Mouse (Mus musculus) lung, postnatal 36 days (tissue): ENCODE results near the gene Ap2a2.
"Not testable (repeated sequence)": the region's sequence is repeated elsewhere in the genome, so short reads cannot be mapped to it uniquely, and the experiment has no call there.

Experiments used
- DNase-seq: peaks from one replicate; pipeline ENCODE4 v3.0.0; 2022; ENCODE audit warnings: mixed read lengths

The Ap2a2 gene

DNA sequence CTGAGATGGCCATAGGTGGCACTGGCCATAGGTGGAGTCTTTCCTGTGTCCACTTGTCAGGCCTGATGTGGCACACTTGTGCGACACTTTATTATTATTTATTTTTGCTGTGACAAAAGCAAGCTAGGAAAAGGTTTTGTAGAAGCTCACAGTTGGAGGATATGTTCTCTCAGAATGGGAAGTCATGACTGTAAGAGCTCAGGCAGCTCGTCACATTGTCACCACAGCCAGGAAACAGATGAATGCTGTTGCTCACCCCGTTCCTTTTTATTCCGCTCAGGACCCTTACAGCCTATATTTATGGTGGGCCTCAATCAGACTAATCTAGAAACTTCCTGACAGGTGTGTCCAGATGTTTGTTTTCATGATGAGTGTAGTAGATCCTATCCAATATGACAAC is 1.5 kb upstream of the Ap2a2 start:
- DNase-seq = no peak

DNA sequence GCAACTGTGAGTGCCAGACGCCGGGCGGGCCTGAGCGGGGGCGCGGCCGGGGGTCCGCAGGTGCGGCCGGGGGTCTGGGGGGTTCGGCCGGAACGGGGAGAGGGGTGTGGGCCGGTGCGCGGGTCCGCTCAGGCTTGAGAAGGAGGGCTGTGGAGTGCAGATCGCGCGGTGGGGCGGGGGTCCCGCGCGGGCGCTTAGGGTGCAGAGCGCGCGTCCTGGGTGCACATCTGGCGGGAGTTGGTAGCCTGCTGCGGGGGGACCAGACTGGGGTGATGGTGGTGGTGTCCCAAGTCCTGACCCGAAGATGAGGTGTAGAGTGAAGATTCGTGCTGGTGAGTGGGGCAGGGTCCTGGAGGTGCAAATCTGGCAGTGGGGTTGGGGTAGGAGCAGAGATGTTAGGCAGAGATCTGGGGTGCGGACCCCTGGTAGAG is 463 bp downstream of the Ap2a2 start:
- DNase-seq = peak; percentile 28

DNA sequence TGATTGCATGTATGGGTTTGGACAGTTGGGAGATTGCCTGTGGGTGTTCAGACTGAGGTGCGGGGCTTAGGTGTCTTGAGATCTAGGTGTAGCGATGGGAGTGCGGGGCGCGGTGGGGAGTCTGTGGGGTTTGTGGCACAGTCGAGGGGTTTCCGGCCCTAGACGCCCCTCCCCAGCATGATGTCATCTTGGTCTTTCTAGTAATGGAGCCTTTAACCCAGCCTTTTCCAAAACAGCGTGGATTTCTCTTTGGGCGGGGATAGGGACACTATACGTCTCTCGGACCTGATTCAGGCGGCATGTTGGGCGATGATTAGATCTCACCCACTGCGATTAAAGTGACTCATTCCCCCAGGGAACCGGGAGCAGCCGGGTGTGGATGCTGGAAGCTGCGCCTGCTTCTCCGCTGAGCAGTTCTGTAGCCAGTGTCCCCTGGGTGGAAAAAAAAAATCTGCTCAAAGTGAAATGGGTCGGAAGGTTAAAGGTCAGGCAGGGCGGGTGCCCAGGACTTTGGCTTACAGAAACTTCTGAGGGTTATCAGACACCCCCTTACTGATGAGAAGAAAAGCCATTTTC is 967 bp downstream of the Ap2a2 start:
- DNase-seq = peak; percentile 57

DNA sequence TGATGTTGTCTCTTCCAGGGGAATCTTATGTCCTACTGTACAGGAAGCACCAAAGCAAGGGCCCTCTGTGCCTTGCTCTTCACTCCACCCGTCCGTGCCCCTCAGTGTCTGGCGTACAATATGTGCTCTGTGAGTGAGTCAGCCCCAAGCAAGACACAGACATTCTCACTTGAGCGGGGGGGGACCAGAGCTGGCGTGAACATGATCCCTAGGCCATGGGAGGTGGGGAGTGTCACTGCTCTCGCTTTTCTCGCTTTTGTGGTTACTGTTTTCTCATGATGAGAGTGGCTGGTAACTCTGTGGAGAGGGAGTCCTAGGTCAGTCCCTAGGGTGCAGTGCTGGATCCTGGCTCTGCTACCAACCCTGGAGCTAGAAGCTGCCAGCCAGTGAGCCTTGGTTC is 2.6 kb downstream of the Ap2a2 start:
- peak; percentile 19 for DNase-seq

DNA sequence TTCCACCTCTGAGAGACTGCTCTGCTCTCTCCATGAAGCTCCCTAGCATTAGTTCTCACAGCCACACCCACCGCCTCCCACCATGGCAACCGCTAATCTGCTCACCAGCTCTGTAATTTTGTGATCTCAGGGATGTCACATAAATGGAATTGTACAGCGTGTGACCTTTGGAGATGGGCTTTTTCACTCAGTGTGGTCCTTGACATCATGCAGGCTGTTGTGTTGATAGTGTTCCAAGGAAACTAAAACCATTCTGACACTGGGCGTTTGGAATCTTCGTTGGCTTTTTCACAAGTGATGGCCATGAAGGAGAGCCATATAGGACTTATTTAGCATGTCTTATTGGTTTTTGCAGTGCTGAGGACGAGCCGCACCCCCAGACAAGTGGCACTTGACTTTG is 4.6 kb downstream of the Ap2a2 start:
- DNase-seq = no peak

DNA sequence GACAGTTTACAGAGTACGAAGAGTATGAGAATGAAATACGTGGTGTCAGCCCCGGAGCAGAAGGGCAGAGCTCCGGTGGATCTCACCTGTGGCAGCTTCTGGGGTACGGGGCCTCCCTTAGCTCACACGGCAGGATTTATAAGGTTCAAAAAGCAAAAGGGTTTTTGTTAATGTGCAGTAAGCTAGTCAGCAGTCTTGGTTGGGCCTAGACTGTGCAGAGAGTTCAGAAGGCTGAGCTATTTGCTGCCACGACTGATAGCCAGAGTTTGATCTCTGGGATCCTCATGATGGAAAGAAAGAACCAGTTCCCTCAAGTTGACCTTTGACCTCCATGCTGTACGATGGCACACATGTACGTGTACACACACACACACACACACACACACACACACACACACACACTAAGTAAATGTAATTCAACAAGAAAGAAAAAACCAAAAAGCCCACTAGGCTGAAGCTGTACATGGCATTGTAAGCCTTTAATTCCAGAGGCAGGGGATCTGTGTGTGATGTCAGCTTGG is 7.4 kb downstream of the Ap2a2 start:
- no peak for DNase-seq

DNA sequence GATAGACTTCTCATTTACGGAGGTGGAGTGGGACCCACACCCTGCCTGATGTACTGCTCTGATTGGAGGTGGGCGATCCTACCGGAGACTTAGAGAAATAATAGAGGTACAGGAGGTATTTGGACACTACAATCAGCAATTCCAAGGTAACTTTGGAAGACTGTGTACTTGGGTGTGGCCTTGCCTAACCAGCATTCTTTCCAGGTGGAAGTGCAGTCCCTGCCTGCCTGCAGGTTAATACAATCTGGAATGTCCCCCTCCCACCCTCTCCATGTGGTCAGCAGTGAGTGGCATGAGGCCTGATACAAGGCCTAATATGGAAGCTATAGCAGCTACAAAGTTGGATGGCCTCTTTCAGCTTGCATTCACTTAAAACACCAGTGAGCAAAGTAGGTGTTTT is 7.9 kb downstream of the Ap2a2 start:
- peak; percentile 44 for DNase-seq

DNA sequence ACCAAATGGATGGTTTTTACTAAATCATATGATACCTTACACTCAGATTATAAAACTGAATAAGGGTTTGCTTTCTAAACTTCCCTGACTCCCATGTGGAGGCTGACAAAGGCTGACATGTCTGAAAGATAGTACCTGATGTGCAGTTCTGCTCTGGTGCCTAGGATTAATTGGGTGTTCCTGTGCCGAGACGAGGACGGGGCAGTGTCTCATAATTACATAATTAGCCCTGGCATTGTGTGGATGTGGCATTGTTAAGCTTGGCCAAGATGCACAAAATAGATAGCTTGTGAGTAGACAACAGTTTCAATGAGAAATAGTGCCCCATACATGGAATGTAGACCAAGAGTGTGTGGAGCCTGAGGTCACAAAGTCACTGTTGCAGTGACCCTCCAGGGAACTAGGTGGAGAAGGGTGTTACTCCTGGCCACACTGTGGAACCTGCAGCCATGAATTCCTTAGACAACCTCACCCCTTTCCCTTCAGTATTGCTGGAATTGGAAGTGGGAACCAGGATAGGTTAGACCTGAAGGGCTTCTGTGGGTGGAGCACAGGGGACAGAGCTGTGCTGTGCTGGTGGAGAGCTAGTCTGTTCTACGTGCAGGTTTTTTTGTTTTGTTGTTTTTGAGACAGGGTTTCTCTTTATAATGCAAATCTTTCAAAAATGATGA is 8.8 kb downstream of the Ap2a2 start:
- no peak for DNase-seq

DNA sequence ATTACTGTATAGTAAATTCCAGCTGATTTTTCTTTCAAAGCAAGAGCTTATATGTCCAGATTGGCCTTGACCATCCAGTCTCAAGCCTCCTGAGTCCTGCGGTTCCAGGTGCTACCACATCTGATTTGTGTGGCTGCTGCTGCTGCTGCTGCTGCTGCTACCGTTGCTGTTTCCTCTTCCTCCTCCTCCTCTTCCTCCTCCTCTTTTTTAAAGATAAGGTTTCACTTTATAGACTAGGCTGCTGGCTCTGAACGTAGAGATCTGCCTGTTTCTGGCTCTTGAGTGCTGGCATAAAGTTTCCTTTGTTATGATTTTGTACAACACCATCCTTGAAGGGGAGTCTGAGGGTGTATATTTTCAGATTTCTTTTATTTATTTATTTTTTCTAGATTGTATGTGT is 12.1 kb downstream of the Ap2a2 start:
- no peak for DNase-seq

DNA sequence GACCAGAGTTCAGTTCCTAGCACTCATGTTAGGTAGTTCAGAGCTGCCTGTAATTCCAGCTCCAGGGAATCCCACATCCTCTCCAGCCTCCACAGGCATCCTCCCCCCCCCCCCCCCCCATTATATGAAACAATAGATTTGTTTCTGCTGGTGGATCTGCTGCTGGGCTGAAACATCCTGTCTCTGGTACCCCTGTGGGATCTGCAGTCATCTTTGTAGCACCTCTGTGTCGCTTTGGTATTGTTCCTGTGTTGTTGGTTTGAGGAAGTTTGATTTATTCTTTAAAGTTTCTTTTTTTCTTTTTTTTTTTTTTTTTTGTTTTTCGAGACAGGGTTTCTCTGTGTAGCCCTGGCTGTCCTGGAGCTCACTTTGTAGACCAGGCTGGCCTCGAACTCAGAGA is 13.5 kb downstream of the Ap2a2 start:
- no peak for DNase-seq

DNA sequence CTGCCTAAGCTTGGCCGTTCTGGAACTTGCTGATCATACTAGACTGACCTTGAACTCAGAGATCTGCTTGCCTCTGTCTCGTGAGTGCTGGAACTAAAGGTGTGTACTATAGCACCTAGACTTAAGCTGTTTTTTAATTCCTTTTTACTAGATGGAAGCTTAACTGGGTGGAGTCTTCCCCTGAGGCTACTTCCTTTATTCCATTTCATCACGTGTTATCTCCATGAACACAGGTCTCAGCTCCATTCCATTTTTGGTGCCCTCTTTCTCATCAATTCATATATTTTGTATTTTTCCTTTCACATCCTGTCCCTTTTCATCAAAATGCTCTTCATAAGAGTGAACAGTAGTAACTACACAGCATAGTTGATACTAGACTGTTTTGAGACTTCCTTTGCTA is 15.8 kb downstream of the Ap2a2 start:
- no peak for DNase-seq

DNA sequence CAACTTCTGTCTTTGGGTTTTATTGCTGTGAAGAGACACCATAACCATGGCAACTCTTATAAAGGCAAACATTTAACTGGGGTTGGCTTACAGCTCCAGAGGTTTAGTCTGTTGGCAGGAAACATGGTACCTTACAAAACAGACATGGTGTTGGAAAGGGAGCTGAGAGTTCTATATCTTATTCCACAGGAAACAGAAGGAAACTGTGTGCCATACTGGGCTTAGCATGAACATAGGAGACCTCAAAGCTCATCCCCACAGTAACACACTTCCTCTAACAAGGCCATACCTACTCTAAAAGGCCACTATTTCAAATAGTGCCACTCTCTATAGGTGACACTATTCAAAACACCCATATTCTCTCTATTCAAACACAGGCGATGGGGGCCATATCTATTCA is 16.5 kb downstream of the Ap2a2 start:
- DNase-seq = no peak

DNA sequence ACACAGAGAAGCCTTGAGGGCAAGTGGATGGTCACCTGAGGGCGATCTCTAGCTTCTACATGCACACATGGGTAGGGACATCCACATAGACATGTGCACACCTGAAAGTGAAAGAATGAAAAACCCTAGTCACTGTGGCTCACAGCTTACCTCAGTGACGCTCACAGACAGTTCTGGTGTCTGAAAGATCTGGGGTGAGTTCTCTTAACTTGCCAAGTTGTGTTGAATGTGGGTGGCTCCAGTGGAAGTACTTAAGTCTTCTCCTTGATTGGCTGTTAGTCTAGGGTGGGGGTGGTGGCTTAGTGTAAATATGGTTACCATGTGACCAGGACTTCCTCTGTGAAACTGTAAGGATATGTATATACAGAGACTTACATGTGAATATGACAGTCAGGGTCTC is 17.0 kb downstream of the Ap2a2 start:
- no peak for DNase-seq

DNA sequence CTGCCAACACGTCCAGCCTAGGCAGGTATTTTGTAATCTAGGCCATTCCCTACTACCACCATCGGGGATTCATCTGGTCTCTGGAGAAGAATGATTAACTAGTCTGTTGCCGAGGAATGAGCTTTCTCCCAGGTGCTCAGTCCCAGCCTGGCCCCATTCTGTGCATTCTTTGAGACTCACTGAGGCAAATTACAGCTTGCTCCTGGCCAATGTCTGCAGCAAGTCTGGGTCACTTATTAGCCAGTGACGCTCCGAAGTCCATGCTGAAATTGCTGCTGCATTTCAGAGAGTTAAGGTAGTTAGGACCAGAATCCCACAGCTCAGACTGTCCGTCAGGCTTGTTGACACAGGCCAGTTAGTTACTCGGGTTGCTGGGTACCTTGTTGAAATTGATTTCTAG is 19.4 kb downstream of the Ap2a2 start:
- DNase-seq = no peak

DNA sequence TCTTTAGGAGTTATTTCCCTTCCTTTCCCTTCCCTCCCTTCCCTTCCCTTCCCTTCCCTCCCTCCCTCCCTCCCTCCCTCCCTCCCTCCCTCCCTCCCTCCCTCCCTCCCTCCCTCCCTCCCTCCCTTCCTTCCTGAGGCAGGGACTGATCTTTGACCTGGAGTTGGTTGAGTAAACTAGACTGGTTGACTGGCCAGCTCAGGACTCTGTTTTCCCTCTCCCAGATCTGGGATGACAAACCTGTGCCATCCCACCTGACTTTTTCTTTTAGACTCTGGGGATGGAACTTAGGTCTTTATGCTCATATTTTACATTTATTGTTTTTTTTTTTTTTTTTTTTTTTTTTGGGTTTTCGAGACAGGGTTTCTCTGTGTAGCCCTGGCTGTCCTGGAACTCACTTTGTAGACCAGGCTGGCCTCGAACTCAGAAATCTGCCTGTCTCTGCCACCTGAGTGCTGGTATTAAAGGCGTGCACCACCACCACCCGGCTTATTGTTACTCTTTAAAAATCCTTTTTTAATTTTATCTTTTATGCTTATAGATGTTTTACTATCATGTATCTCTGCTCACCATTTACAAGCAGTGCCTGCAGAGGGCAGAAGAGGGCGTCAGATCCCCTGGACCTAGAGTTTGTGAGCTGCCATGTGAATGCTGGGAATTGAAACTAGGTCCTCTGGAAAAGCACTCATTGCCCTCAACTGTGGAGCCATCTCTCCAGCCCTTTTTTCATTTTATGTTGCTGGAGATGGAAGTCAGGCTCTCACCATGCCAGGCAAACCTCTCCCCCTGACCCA is 22.3 kb downstream of the Ap2a2 start:
- no peak for DNase-seq

DNA sequence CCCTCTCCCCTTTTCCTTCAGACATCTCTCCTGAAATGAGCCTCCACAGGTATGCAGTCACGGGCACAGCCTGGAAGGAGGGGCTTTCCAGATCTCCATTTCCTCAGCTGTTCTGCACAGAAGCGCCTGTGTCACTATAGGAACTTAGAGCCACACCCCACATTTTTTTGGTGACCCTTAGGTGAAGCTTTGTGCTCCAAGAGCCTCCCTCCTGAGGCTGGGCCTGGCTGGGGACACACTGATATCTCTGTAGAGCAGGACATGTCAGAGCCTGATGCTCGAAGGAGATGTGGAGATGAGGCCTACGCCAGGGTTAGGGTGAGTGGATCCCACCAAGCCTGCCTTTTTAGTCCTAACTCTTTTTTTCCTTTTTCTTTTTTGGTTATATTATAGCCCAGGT is 23.3 kb downstream of the Ap2a2 start:
- no peak for DNase-seq

DNA sequence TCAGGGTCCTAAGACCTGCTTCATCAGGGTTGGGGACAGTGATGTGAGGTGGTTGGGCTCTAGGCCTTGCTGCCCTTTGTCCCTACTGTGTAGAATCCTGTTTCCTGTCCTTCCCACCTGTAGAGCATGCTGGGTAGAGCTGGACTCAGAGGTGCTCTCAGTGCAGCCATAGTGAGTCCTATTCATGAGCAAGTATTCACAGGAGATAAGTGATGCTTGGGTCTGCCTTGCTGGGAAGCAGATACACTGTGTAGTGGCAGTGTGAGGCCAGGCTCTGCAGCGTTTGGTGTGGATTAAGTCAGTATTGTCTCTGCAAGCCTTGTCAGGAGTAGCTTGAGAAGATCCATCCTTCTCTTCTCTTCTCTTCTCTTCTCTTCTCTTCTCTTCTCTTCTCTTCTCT is 23.9 kb downstream of the Ap2a2 start:
- no peak for DNase-seq

DNA sequence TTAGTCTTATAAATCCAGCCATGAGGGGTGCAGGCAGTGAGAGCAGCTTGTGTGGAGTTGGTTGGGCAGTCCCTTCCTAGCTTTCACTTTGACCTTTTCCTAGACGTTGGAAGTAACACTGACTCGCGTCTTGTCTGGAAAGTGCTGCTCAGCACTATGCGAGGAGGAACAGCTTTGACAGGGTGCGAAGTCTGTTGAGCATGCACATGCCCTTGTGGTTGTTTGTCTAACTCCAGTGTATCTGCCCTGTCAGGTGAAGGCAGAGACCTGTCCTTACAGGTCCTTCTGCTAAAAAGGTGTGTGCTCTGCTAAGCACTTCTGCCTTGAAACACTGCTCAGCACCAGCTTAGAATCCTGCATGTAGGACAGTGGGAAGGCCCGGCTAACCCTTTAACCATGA is 26.9 kb downstream of the Ap2a2 start:
- DNase-seq = no peak

DNA sequence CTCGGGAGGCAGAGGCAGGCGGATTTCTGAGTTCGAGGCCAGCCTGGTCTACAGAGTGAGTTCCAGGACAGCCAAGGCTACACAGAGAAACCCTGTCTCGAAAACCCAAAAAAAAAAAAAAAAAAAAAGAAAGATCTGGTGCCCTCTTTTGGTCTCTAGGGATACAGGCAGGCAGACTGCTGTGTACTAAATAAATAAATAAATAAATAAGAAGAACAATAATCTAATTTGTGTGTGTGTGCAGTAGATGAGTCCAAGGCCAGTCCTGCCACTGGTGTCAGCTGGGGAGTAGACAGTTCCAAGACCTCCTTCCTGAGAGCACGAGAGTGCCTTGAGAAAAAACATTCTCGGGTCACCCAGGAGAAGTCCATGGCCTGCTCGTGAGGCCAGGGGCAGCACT is 28.3 kb downstream of the Ap2a2 start:
- not testable (repeated sequence) for DNase-seq

DNA sequence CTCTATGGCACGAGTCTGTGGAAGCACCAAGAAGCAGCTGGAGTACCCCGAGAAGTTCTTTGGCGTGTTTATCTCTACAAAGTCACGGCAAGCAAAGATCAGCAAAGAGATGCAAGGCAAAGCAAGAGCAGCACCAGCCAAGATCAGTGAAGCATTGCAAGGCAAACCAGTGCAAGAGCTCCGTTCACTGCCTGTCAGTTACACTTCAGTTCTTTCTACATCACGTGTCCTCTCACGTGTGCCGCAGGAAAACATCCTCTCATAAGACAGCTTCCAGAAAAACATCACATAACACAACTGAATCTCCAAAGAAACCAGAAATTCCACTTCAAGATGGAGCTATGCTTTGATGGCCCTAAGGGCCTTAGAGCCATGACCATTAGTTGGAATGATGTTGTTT is 29.0 kb downstream of the Ap2a2 start:
- no peak for DNase-seq

DNA sequence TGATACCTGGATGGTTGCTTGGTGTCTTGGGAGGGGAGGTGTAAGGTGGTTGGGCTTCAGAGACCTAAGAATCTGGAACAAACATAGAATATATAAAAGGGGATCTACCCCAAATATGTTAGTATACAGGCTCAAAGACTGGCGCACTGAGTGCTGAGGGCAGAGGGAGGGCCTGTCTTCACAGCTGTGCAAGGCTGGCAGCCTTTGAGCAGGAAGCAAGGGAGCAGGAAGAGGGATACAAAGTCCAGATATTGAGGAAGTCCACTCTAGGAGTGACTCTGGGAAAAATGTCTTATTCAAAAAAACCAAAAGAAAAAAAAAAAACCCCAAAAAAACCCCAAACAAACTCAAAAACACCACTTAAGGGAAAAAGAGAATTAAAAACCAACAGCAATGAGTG is 30.1 kb downstream of the Ap2a2 start:
- DNase-seq = no peak

DNA sequence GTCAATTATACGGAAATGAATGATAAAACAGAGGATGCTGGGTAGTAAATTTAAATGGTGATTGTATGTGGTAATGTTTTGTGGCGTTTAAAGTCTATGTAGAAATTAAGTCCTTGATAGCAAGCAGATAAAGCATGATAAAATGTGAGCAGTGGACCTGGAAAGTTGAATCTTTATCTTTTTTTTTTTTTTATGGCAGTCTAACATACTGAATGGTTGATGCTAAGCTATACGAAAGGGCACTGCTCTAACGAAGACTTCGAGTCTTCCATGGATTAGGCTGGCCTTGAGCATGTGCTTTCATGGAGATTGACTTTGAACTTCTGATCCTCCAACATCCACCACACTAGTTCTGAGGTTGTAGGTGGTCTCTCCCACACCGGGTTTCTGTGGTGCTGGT is 31.1 kb downstream of the Ap2a2 start:
- DNase-seq = no peak

DNA sequence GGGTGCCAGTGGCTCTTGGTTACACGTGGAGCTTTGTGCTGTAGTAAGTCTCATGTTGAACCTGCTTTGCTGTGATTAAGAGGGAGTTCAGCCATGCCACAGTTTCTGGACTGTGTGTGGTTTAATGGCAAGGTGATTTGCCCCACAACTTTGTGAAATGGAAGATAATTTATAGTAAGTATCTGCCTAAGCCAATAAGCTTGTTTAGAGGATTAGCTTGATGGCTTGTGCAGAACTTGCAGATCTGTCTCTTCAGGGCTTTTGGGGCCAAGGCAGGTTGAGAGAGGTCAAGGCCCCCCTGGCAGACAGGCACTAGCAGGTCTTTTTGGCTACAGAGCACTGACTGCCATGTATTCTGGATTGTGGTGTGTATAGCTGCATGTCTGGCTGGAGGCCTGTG is 35.0 kb downstream of the Ap2a2 start:
- DNase-seq = no peak

DNA sequence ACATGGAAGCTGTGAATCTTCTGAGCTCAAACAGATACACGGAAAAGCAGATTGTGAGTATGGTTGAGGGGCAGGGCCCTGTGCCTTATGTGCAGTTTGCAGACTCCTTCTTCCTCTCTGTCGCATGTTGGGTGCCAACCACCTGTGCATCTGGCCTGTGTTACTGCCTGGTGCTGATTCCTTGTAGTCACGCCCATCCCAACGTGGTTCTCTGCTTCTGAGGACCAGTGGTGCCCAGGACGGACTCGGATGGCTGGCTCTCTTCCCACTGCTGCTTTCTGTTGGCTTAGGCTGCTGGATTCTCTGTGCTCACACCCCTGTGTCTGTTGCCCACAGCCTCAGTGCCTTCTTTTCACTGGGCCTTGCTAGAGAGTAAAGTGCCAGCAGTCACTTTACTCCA is 35.6 kb downstream of the Ap2a2 start:
- DNase-seq = no peak
